8 mouse cellular contexts compared by ENCODE assay signal in the genomic region with DNA sequence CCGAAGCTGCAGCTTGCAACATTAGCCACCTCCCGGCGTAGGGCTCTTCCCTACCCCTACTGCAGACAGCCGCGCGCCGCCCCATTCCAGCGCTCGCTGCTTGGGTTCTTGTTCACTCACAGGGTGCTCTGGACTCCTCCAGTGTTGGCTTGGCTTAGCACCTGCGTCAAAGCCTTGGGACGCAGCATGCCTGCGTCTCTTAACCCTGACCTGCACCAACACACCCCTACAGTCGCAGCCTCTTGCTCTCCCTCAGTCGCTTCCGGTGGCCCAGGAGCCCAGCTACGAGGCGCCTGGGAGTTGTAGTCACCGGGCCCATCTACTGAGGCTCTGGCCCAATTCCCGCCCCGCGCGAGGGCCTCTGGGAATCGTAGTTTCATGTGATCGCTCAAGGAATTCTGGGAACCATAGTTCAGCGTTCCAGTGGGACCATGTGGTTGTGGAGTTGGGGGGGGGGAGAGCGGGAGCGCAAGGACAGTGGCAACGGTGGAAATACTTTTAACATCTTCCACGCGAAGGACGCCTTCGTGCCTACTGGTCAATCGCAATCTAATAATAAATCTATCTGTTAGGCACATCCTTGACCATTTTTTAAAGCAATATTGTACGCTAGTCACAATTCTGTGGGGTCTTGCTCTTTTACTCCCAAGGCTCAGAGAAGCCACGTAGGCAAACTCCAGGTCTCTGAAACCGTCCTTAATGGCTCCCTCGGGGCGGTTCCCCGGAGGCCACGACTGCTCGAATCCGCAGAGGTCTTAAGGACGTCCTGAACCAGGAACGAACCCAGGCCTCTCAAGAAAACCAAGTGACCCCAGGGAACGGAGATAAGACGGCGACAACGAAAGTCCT. TPM values are rescaled to one million over a fixed set of nuclear protein-coding genes. Genes with fewer than 3 reads are reported as not detected.
DNase-seq lines count a peak whose midpoint lies in the region; ATAC-seq and TF ChIP-seq lines count a peak whose summit lies in the region.

TSS of gene Lamtor2 (minus strand) at position 399 of the 849 bp plus-strand sequence.

- H3K4me3 ChIP-seq in bone marrow macrophage, adult 2 months (ENCODE audit: insufficient read depth, low read length) = peak within 1 kb of the TSS; percentile 96
- peak within 1 kb of the TSS; percentile 85 for H3K4me3 ChIP-seq in embryonic fibroblast, embryonic 13.5 days (ENCODE audit: insufficient read depth, low read length)
- peak within 1 kb of the TSS; percentile 70 for H3K4me3 ChIP-seq in kidney, embryonic 14.5 days (ENCODE audit: low read length)
- H3K4me3 ChIP-seq in limb, embryonic 15.5 days = peak within 1 kb of the TSS; percentile 63

- no peaks in the 10 kb centered on the region for H3K9me3 ChIP-seq in kidney, embryonic 14.5 days (ENCODE audit: control insufficient read depth, low read length)
- no peaks in the 10 kb centered on the region for H3K9me3 ChIP-seq in limb, embryonic 15.5 days

- peaks cover 14% of the 10 kb centered on the region for H3K4me1 ChIP-seq in bone marrow macrophage, adult 2 months (ENCODE audit: control insufficient read depth, insufficient read depth, low read length)
- H3K4me1 ChIP-seq in embryonic fibroblast, embryonic 13.5 days (ENCODE audit: control insufficient read depth, insufficient read depth, low read length) = no peaks in the 10 kb centered on the region
- H3K4me1 ChIP-seq in kidney, embryonic 14.5 days (ENCODE audit: control insufficient read depth, insufficient read depth, low read length) = peaks cover 19% of the 10 kb centered on the region
- H3K4me1 ChIP-seq in limb, embryonic 15.5 days = peaks cover 33% of the 10 kb centered on the region

- peak within 1 kb of the TSS; percentile 88 for H3K9ac ChIP-seq in kidney, embryonic 14.5 days (ENCODE audit: low read depth, low read length)
- H3K9ac ChIP-seq in limb, embryonic 15.5 days = peak within 1 kb of the TSS; percentile 55

- H3K4me2 ChIP-seq in kidney, embryonic 14.5 days (replicated peaks; ENCODE audit: low read depth, low read length) = peak within 1 kb of the TSS; percentile 78
- H3K4me2 ChIP-seq in limb, embryonic 15.5 days = peak within 1 kb of the TSS; percentile 79

- H3K27ac ChIP-seq in bone marrow macrophage, adult 2 months (ENCODE audit: insufficient read depth, low read depth, low read length) = peak within 1 kb of the TSS; percentile 91
- peak within 1 kb of the TSS; percentile 97 for H3K27ac ChIP-seq in embryonic fibroblast, embryonic 13.5 days (ENCODE audit: insufficient read depth, low read length)
- H3K27ac ChIP-seq in kidney, embryonic 14.5 days (ENCODE audit: low read depth, low read length) = peak within 1 kb of the TSS; percentile 98
- H3K27ac ChIP-seq in limb, embryonic 15.5 days = peak within 1 kb of the TSS; percentile 97

- no peak; the same call in 1 of the 2 replicates for TF ChIP-seq CTCF in bone marrow macrophage, adult 2 months (IDR thresholded peaks at IDR 0.05; ENCODE audit: low read depth, low read length)
- TF ChIP-seq CTCF in embryonic fibroblast, embryonic 13.5 days (IDR thresholded peaks at IDR 0.05; ENCODE audit: borderline replicate concordance, insufficient read depth, low read length) = no peak

- DNase-seq in A20 (ENCODE audit: low read depth, low spot score) = peak; percentile 98
- DNase-seq in heart, adult 9 months (ENCODE audit: low spot score in 2 of 2) = peak; percentile 97 to 99
- peak; percentile 77 to 82 for DNase-seq in monocyte, adult 2 months (ENCODE audit: low read depth in 1 of 2, low spot score in 2 of 2)
- DNase-seq in spleen, postnatal 36 days (ENCODE audit: low spot score in 2 of 2) = peak; percentile 97 to 98

- WGBS in kidney, embryonic 14.5 days = under 1% methylated on average over 48 of the region's 48 CpGs
- WGBS in limb, embryonic 15.5 days = under 1% methylated on average over 48 of the region's 48 CpGs

- no peaks in the 10 kb centered on the region for H3K27me3 ChIP-seq in kidney, embryonic 14.5 days (ENCODE audit: control insufficient read depth, insufficient read depth, low read length)
- H3K27me3 ChIP-seq in limb, embryonic 15.5 days = no peaks in the 10 kb centered on the region

- H3K36me3 ChIP-seq in kidney, embryonic 14.5 days (ENCODE audit: control insufficient read depth, insufficient read depth, low read length) = peaks cover 26% of the 10 kb centered on the region
- H3K36me3 ChIP-seq in limb, embryonic 15.5 days = peaks cover 30% of the 10 kb centered on the region

- TF ChIP-seq POLR2A in bone marrow macrophage, adult 2 months (IDR thresholded peaks at IDR 0.05; ENCODE audit: borderline replicate concordance, low read depth, low read length) = no peak
- TF ChIP-seq POLR2A in embryonic fibroblast, embryonic 13.5 days (IDR thresholded peaks at IDR 0.05; ENCODE audit: low read depth, low read length) = peak; percentile 74

- ATAC-seq in kidney, embryonic 14.5 days (ENCODE audit: low FRiP score, low TSS enrichment) = peak; percentile 89
- ATAC-seq in limb, embryonic 15.5 days (ENCODE audit: insufficient number of reproducible peaks, low FRiP score, low TSS enrichment, low read depth) = peak; percentile 87

RNA-seq across cellular contexts. Expression of gene Lamtor2, which starts in this region (rescaled TPM):
- 149 and 154 TPM in 2 replicates for polyA plus RNA-seq in bone marrow macrophage, adult 2 months (2012; ENCODE audit: insufficient read depth, insufficient read length, missing spikeins)
- 74.4 and 81.1 TPM in 2 replicates for polyA plus RNA-seq in embryonic fibroblast, embryonic 13.5 days (2011; ENCODE audit: insufficient read length, low read depth, missing spikeins)
- polyA plus RNA-seq in kidney, embryonic 14.5 days (2014; fragmentation: Nextera tagmentation; extraction: Ambion mirVana) = 81.7 and 165 TPM in 2 replicates
- 194 and 207 TPM in 2 replicates for polyA plus RNA-seq in limb, embryonic 15.5 days (2015; fragmentation: Nextera tagmentation; extraction: Ambion mirVana)

Comparison
In these comparisons a context has a peak if more than half of its experiments do, and no peak if none do; other contexts are left out.
1. Peak in every context shown above with its lines: DNase-seq, ATAC-seq, H3K4me3 ChIP-seq and H3K27ac ChIP-seq.